Mouse (Mus musculus) stomach, postnatal 0 days (tissue): ENCODE data around the gene Nr5a2.

ENCODE experiments used
- CTCF ChIP-seq: IDR thresholded peaks from 2 replicates; pipeline ENCODE4 v1.5.1; 2016; ENCODE audit warnings: antibody characterized with exemption, low read depth, mild to moderate bottlenecking, moderate library complexity
- EP300 ChIP-seq: optimal IDR thresholded peaks from 2 replicates; pipeline ENCODE3; 2016; ENCODE audit warnings: antibody characterized with exemption

DNA sequence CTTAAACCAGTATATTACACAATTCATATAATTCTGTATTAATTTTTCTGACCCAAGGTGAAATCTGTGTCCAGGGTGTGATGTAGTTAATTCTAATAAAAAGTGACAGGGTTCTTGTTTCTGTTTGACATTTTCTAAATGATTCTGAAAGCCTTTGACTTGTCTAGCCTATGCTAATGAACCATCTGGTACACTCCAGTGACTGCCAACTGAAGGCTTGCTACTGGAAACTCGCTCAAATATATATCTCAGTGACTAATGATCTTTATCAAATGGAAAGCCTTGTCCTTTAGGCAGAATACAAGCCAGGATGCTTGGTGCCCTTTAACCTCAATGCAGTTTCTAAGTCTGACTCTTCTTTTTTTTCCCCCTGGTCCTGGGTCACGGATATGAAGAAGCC, 114.2 kb downstream of the Nr5a2 start:
- TF ChIP-seq CTCF (no peak), EP300 (no peak)
